Mouse (Mus musculus) midbrain, embryonic 16.5 days (tissue): ENCODE data around the gene Cdc34b. TPM values are rescaled to one million over a fixed set of nuclear protein-coding genes. Genes with fewer than 3 reads are reported as not detected.
"Not testable (repeated sequence)": the region's sequence is repeated elsewhere in the genome, so short reads cannot be mapped to it uniquely, and the experiment has no call there.

Experiments
- ATAC-seq: fragments of 200-750 bp; cut with Nextera tagmentation; 2 replicates; pipeline ENCODE4 v1.8.0; 2017; ENCODE audit warnings: moderate TSS enrichment
- H3K27ac ChIP-seq: fragments of 300-500 bp; sonication (generic); 2 replicates; pipeline ENCODE4 v1.5.1; 2014; ENCODE audit warnings: mild to moderate bottlenecking, low read length, mixed read lengths
- H3K27me3 ChIP-seq: fragments of 300-500 bp; sonication (generic); 2 replicates; pipeline ENCODE4 v1.6.1; 2014; ENCODE audit warnings: low read depth, low read length, mixed read lengths; ENCODE audit not compliant: control insufficient read depth, insufficient read depth
- H3K36me3 ChIP-seq: fragments of 300-500 bp; sonication (generic); 2 replicates; pipeline ENCODE4 v1.6.1; 2014; ENCODE audit warnings: mild to moderate bottlenecking, low read length, moderate library complexity, mixed read lengths; ENCODE audit not compliant: control insufficient read depth, insufficient read depth
- H3K4me1 ChIP-seq: fragments of 300-500 bp; sonication (generic); 2 replicates; pipeline ENCODE4 v1.6.1; 2014; ENCODE audit warnings: mild to moderate bottlenecking, low read length, mixed read lengths; ENCODE audit not compliant: control insufficient read depth, insufficient read depth
- H3K4me2 ChIP-seq: fragments of 300-500 bp; sonication (generic); 2 replicates; pipeline ENCODE4 v1.6.1; 2014; ENCODE audit warnings: mild to moderate bottlenecking, low read length, mixed read lengths
- H3K4me3 ChIP-seq: fragments of 300-500 bp; sonication (generic); 2 replicates; pipeline ENCODE4 v1.5.1; 2014; ENCODE audit warnings: low read depth, mild to moderate bottlenecking, low read length, moderate library complexity, mixed read lengths
- H3K9ac ChIP-seq: fragments of 300-500 bp; sonication (generic); 2 replicates; pipeline ENCODE4 v1.6.1; 2014; ENCODE audit warnings: low read depth, low read length, mixed read lengths
- H3K9me3 ChIP-seq: fragments of 300-500 bp; sonication (generic); replicated peaks from 2 replicates; pipeline ENCODE4 v1.6.1; 2014; ENCODE audit warnings: mild to moderate bottlenecking, low read length, mixed read lengths; ENCODE audit not compliant: control insufficient read depth, poor library complexity, severe bottlenecking
- WGBS: fragments of 180-500 bp; shearing (Covaris S2); extraction: QIAGEN DNeasy Blood & Tissue Kit; methylation state at CpG from one replicate; pipeline ENCODE4 v1.1.7; 2014; 5-methylcytosine and 5-hydroxymethylcytosine counted together
- polyA plus RNA-seq: library from polyadenylated mRNA; unstranded; fragments of >200 nt; fragmentation: Nextera tagmentation; extraction: Ambion mirVana; gene quantifications from 2 replicates; pipeline ENCODE4 v1.2.1, GENCODE M21; 2015

Cdc34b gene
- 0.15 TPM in 1 of 2 replicates, not detected in the other for polyA plus RNA-seq

DNA sequence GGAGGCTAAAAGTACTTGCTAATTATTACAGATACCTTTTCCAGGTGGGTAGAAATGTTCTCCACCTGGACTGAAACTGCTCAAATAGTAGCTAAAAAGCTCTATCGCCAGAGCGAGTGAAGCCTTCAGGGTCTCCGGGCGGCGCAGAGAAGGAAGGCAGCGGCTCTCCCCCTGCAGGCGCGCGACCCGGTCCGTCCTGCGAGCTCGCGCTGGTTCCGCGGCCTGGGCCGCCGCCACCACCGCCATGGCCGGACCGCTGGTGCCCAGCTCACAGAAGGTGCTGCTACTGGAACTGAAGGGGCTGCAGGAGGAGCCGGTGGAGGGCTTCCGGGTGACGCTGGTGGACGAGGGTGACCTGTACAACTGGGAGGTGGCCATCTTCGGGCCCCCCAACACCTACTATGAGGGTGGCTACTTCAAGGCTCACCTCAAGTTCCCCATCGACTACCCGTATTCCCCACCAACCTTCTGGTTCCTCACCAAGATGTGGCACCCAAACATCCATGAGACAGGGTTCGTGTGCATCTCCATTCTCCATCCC lies at the start of gene Cdc34b:
Gene Cdc34b (plus strand): TSS at position 51 of the 541 bp plus-strand sequence.
- no peak for ATAC-seq
- no peak within 1 kb of the TSS for H3K4me2 ChIP-seq
- H3K27me3 ChIP-seq = no peaks in the 10 kb centered on the region
- no peak within 1 kb of the TSS for H3K9ac ChIP-seq
- no peaks in the 10 kb centered on the region for H3K4me1 ChIP-seq
- 81% methylated on average over 29 of the region's 29 CpGs for WGBS
- H3K9me3 ChIP-seq = no peaks in the 10 kb centered on the region
- H3K4me3 ChIP-seq = no peak within 1 kb of the TSS
- H3K27ac ChIP-seq = no peak within 1 kb of the TSS
- H3K36me3 ChIP-seq = no peaks in the 10 kb centered on the region

DNA sequence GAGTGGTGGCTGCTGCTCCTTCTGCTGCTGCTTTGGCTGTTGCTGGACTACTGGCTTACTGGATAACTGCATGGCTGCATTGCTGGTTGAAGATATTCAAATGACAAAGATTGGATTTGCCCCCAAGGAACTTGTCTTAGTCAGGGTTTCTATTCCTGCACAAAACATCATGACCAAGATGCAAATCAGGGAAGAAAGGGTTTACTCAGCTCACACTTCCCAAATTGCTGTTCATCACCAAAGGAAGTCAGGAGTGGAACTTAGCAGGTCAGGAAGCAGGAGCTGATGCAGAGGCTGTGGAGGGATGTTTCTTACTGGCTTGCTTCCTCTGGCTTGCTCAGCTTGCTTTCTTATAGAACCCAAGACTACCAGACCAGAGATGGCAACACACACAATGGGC lies 49.1 kb upstream of the Cdc34b start:
- ATAC-seq, H3K27me3 ChIP-seq, H3K27ac ChIP-seq, H3K4me1 ChIP-seq, H3K4me2 ChIP-seq, H3K36me3 ChIP-seq, H3K4me3 ChIP-seq, H3K9ac ChIP-seq, H3K9me3 ChIP-seq: not testable (repeated sequence)

DNA sequence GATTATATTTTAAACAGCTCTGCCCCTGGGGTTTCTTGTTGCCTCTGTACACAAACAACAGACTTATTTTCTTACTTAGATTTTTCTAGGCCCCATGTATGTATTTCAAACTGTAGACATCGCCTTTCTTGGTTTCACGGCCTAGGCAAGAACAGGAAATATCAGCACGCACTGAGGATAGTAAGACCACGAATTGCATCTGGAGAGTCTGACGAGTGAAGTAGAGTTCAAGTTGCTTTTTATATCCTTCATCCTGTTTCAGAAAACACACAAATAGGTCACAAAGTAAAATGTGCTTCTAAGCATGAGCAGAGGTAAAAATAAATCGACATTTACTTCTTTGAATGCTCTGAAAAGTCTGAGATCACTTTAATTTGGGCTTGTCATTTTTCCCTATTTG lies 46.1 kb upstream of the Cdc34b start:
- Histone ChIP-seq H3K27ac (no peak overlapping the region), H3K9me3 (no peaks in the 10 kb centered on the region), H3K36me3 (no peaks in the 10 kb centered on the region), H3K4me1 (no peaks in the 10 kb centered on the region), H3K27me3 (no peaks in the 10 kb centered on the region), H3K4me2 (no peak overlapping the region), H3K4me3 (no peak overlapping the region), H3K9ac (no peak overlapping the region)
- WGBS = 83% methylated on average over 6 of the region's 6 CpGs
- ATAC-seq = no peak

DNA sequence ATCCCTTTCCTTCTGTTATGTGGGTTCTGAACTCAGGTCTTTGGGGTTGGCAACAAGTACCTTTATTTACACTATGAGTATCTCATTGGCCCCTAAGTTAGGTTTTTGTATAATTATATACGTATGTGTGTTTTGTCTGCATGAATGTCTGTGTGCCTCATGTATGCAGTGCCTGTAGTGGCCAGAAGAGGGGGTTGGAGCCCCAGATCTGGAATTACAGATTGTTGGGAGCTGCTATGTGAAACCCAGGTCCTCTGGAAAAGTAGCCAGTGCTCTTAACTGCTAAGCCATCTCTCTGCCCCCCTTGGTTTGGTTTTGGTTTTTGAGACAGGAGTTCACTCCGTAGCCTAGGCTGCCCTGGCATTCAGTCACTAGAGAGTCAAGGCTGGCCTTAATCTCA lies 44.4 kb upstream of the Cdc34b start:
- no peak for ATAC-seq
- Histone ChIP-seq H3K27ac (no peak overlapping the region), H3K9me3 (no peaks in the 10 kb centered on the region), H3K36me3 (no peaks in the 10 kb centered on the region), H3K27me3 (no peaks in the 10 kb centered on the region), H3K9ac (no peak overlapping the region), H3K4me3 (no peak overlapping the region), H3K4me1 (no peaks in the 10 kb centered on the region), H3K4me2 (no peak overlapping the region)
- WGBS = 83% methylated on average over 2 of the region's 2 CpGs

DNA sequence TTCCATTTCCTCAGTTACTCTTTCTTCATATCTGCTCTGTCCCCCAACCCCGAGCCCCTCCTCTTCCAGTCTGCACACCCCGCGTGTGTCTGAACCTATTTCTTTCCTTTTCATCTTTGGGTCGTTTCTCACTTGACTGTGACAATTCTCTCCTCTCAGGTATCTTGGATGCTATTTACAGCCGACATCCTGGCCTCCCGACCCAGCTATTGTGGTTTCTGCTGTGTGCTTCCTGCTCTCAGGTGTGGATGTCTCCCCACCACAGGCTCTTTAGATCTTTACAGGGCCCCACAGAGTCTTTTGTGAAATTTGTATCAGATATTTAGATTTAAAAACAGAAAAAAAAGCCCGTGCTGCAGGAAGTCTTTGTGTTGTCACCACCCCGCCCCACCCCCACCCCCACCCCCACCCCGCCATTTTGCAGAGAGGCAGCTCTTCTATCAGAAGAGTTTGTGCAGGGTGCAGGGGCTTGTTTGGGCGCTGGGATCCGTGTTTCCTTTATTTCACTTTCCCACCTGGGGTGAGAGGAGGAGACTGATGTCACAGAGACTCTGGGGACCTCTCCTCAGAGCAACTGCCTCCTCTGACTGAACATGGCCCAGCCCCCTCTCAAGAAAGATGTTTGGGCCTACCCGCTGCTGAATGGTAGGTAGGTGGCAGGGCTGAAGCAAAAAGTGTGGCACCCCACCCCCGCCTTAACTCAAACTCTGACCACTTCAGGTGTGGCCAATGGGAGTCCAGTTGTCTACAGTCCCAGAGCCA lies 43.7 kb upstream of the Cdc34b start:
- H3K27me3 ChIP-seq = no peaks in the 10 kb centered on the region
- H3K4me2 ChIP-seq = no peak overlapping the region
- H3K4me1 ChIP-seq = no peaks in the 10 kb centered on the region
- WGBS = 43% methylated on average over 13 of the region's 13 CpGs
- no peaks in the 10 kb centered on the region for H3K9me3 ChIP-seq
- H3K27ac ChIP-seq = no peak overlapping the region
- ATAC-seq = no peak
- no peaks in the 10 kb centered on the region for H3K36me3 ChIP-seq
- H3K9ac ChIP-seq = no peak overlapping the region
- H3K4me3 ChIP-seq = no peak overlapping the region

DNA sequence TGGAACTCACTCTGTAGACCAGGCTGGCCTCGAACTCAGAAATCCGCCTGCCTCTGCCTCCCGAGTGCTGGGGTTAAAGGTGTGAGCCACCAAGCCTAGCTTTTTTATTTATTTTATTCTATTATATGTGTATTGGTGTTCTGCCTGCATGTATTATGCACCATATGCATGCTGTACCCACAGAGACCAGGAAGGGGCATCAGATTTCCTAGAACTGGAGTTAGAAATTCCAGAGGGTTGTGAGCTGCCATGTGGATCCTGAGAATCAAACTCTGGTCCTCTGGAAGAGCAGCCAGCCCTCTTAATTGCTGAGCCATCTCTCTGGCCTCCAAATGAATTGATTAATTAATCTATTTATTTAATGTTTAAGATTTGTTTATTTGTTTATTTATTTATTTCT lies 42.2 kb upstream of the Cdc34b start:
- no peak overlapping the region for H3K27ac ChIP-seq
- H3K9me3 ChIP-seq = no peaks in the 10 kb centered on the region
- H3K4me1 ChIP-seq = no peaks in the 10 kb centered on the region
- no peak overlapping the region for H3K4me3 ChIP-seq
- no peak overlapping the region for H3K9ac ChIP-seq
- H3K36me3 ChIP-seq = no peaks in the 10 kb centered on the region
- no peak for ATAC-seq
- WGBS = 93% methylated on average over 3 of the region's 3 CpGs
- no peaks in the 10 kb centered on the region for H3K27me3 ChIP-seq
- H3K4me2 ChIP-seq = no peak overlapping the region

DNA sequence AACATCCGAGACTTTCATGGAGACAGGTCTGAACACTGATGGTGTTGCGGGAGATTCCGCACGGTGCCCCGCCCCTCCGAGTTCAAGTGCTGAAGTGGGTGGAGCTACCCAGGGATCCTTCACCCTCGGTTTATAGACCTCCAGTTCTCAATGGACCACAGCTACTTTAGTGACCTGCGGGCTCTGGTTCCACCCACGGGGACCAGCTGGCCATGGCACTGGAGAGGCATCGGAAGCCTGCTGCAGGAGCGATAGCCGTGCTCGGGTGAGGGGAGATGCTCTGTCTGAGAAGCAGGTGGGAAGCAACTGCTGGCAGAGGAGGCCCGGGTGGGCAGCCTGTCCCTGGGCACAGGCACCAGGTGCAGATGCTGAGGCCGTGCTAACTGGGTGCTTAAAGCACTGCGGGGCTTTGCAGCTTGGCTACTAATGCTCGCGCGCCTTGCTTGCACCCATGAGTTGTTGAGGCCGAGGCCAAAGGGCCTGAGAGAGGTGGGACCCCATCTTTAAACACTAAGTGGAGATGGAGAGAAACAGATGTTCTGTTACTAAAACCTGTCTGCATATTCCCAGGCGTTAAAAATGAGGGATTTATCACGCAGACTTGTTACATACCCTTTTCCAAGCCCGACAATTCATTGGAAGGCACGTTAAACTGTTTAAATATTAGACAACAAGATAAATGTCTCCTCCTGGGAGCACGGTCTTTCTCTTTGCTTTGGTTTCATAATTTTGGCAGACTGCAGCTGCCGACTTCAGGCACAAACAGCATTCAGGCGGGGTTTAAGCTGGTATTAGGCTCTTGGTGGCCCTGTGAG lies 40.0 kb upstream of the Cdc34b start:
- ATAC-seq = no peak
- H3K27me3 ChIP-seq = no peaks in the 10 kb centered on the region
- no peaks in the 10 kb centered on the region for H3K9me3 ChIP-seq
- H3K4me3 ChIP-seq = no peak overlapping the region
- H3K4me1 ChIP-seq = no peaks in the 10 kb centered on the region
- no peak overlapping the region for H3K4me2 ChIP-seq
- 65% methylated on average over 27 of the region's 27 CpGs for WGBS
- H3K27ac ChIP-seq = no peak overlapping the region
- no peaks in the 10 kb centered on the region for H3K36me3 ChIP-seq
- H3K9ac ChIP-seq = no peak overlapping the region

DNA sequence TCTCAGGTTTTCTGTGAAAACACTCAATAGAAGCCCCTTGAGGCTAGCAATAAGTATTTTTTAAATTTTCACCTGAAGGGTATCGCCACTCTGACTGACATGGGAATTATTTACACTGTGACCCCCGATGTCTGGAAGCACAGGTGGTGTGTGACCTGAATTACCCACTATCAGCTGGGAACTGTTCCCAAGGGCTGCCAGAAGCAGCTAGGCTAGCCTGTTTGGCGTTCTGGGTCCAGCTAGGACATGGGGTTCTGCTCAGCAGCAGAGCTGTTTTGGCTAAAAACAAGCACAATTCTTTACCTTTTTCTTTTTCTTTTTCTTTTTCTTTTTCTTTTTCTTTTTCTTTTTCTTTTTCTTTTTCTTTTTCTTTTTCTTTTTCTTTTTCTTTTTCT lies 39.4 kb upstream of the Cdc34b start:
- Histone ChIP-seq H3K4me2 (no peak overlapping the region), H3K9me3 (no peaks in the 10 kb centered on the region), H3K4me1 (no peaks in the 10 kb centered on the region), H3K27ac (no peak overlapping the region), H3K4me3 (no peak overlapping the region), H3K27me3 (no peaks in the 10 kb centered on the region), H3K36me3 (no peaks in the 10 kb centered on the region), H3K9ac (no peak overlapping the region)
- ATAC-seq = no peak
- WGBS = 59% methylated on average over 3 of the region's 3 CpGs

DNA sequence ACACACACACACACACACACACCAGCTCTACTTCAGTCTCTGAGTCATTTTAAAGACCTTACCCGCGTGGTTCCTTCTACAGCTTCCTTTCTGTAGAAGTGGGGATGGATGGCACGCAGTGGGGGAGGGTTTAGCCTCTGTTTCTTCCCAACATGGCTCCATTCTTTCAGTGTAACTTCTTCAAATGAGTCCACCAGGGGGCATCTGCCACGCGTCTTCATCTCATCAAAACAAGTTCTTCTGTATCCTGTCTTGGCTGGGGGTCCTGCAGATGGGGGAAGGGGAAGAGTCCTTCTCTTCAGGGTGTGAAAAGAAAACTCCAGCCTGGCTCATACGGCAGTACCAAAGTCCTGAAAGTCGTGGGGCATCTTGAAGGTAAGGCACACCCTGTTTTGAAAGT lies 37.6 kb upstream of the Cdc34b start:
- no peak for ATAC-seq
- Histone ChIP-seq H3K36me3 (no peaks in the 10 kb centered on the region), H3K4me1 (no peaks in the 10 kb centered on the region), H3K27ac (no peak overlapping the region), H3K9me3 (no peaks in the 10 kb centered on the region), H3K9ac (no peak overlapping the region), H3K4me2 (no peak overlapping the region), H3K27me3 (no peaks in the 10 kb centered on the region), H3K4me3 (no peak overlapping the region)
- WGBS = 37% methylated on average over 7 of the region's 7 CpGs
